Mouse (Mus musculus) cerebellum, adult 11-12 months (tissue): ENCODE measurements around the gene Dnaaf5.
A peak's percentile ranks its signal among the peaks of the same experiment; 100 is the strongest.

Experiments used
- DNase-seq: peaks from one replicate; pipeline ENCODE4 v3.0.0; 2022

The Dnaaf5 gene

DNA sequence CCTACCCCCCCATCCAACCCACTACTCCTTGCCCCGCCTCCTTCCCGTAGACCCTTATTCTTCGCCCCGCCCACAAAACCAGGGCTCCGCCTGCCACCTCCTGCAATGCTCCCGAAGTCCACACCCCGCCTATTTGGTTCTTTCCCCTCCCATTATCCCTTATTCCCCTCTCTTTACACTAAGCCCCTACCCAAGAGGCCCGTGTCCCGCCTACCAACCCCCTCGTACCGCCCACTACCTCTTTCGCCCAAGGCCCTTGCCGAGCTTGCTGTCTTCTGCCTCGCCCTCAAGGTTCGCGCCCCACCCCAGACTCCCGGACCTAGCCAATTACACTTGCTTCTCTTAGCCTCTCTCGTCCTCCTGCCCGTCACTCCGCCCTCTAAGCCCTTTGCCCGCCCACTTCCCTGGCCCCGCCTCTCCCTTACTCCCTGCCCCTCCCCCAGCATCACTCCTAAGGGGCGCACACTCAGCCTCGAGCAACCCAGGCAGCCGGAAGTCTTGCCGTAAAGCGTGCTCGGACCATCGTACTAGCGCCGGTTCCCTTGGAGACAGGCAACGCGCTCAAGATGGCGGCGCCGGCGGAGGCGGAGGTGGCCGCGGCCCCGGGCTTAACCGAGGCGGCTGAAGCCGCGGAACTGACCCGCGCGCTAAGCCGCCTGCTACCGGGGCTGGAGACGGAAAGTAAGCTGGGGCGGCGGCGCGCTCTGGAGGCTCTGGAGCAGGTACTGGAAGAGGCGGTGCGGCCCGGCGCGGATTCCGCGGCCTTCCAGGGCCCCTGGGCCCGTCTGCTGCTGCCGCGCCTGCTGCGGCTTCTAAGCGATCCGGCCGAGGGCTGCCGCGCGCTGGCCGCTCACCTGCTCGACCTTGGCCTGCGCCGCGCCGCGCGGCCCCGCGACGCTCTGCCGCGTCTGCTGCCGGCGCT, at the start of gene Dnaaf5, which contains the start of gene Prkar1b:
TSS of gene Dnaaf5 (plus strand) at position 543 of the 922 bp plus-strand sequence.
TSS of gene Prkar1b (minus strand) at position 321 of the 922 bp plus-strand sequence.
- peak; percentile 97 for DNase-seq

DNA sequence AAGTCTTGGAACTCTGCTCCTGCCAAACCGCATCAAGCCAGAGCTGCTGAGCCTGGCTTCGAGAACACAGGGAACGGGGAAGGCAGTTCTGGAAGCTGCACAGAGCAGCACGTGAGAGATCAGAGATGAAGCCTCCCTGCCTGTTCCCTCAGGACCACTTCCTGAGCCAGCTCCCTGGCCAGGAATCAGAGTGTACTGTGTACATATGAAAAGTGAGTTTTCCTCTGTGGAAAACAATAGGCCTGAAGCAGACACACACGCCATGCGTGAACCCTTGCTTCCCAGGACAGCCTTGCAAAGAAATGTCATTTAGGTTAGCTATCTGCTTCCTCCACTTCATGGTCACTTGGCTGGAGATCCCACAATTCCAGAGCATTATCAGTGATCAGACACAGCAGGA, 48.2 kb upstream of the Dnaaf5 start:
- DNase-seq: no peak

- DNase-seq: no peak
These were observed 42.2 kb upstream of the Dnaaf5 start for GRCm38 (mm10) chr5:139107815-139108214.

DNA sequence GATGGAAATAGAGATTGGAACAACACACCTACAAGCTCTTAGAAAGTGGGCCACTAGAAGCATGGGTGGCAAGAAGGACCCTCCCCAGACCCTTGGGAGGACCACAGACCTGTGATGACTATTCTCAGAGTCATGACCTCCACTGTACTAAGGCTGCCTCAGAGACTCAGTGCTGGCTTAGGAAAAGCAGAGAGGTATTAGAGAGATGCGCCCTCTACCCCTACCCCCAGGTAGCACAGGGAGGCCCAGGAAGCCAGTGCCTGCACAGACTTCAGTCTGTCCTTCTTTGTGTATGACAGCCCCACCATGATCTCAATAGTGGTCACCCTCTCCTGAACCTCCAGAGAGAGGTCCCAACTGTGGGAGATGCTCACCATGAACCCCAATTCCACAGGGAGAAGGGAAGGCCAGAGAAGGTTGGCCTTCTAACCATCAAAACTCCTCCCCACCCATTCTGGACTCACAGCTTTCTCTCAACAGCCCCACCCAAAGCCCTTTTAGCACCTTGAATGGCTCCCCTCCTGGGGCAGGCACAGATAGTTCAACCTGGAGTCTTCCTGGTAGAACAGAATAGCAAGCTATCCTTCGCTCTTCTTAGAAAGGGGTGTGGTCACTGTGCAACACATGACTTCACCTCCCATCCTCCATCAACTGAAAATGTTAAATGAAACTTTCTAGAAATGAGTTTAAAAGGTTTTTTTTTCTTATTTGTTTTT, 39.7 kb upstream of the Dnaaf5 start:
- DNase-seq: no peak

GRCm38 (mm10) chr5:139111991-139112390, 38.0 kb upstream of the Dnaaf5 start:
- DNase-seq: no peak

GRCm38 (mm10) chr5:139112418-139112817, 37.6 kb upstream of the Dnaaf5 start:
- DNase-seq: no peak

DNA sequence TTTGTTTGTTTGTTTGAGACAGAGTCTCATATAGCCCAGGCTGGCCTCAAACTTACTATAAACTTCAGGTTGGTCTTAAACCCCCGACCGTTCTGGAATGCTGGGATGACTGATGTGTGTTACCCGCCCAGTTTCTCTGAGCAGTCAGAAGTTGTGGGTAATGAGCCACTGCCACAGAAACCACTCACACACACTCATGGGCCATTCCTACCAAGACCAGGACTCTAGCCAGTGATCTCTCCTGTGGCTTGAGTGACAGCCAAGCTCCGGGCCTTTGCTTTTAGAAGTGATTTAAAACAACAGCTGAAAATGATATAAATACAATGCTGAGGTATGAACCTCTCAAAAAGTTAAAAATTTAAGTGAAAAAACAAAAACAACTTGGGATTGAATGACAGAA, 35.1 kb upstream of the Dnaaf5 start:
- DNase-seq: no peak

DNA sequence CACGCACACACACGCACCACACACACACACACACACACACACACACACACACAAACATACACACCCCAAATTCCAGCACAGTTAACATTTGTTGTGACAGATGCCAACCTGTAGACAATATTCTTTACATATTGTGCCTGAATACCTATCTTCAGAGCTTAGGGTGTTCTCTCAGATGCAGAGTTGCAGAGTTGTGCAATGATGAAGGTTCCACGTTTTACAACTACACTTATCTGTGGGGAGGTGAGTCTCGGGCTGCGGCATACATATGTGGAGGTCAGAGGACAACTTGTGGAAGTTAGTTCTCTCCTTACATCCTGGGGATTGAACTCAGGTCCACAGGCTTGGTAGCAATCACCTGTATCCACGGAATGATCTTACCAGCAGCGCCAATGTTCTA, 34.5 kb upstream of the Dnaaf5 start:
- no peak for DNase-seq

DNA sequence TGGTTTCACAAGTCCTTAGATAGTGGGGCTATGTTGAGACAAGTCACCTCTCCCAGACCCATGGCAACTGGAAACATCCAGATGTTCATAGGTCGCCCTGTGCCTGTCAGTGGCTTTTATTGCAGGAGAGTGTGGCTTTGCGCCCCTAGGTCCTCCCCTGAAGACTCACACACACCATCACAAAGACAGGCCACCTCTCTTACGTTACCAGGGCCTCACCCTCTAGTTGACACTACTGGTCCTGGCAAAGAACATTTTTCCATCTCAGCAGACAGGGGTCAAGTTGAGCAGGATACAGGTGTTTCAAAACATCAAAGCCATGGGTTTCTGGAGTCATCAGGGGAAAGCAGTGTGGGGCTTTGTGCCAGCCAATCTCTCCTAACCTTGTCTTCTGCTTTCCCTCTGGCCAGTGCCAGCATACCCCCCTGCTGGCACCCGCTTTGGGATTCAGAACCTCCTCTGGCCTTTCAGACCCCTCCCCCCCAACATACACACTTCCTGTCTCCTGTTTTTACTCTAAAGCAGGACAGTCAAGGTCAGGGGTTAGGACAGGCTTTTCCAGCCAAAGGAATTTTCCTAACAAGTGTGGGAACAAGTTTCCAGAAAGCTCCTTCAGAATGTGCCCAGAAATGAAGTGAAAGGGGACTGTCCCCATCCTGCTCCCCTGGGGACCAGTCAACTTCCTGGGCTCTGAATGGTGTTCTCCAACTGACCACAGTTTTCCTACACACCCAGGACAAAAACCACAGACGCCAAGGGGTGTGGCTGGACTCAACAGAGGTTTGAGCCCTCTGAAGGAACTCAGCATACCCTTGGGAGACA, 31.7 kb upstream of the Dnaaf5 start:
- no peak for DNase-seq

- DNase-seq: no peak
These were observed 31.1 kb upstream of the Dnaaf5 start for GRCm38 (mm10) chr5:139118961-139119276.

GRCm38 (mm10) chr5:139125717-139126116, 24.3 kb upstream of the Dnaaf5 start:
- peak; percentile 64 for DNase-seq

DNA sequence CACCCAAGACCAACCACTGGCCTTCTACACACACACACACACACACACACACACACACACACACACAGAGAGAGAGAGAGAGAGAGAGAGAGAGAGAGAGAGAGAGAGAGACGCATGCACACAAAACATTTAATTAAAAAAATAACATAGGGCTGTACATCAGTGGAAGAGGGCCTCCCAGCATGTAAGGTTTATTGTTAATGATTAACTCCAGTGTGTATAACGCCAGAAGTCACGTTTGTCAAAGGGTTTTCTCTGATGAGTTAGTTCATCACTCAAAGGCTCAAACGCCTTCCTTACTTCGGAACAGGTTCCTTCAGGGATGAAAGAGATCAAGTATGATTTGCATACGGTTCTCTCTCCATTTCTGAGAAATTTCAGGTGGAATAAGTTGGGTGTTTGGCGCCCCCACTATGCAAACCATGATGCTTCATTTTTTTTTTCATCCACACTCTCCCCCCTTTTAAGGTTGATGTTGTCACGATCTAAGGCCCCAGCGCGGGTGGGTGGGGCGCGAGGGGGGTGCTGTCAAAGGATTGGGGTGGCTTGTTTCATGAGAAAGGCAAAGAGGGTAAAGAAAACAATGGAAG, 21.5 kb upstream of the Dnaaf5 start:
- no peak for DNase-seq

DNA sequence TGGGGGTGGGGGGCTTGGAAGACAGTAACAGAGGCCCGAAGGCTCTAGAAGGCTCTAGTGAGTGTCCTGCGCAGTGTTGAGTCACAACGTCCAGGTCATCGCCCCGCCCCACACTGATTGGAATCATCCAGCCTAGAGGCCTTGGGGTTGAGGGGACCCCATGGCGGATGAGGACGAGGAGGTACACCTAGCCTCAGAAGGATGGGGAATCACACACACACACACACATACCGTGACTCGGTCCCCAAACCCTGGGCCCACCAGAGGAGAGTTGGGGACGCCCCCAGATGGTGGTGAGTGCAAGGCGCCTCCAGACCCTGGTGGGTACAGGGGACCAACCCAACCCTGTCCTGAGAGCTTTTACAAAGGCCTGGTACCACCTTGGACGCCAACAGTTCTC, 20.9 kb upstream of the Dnaaf5 start:
- DNase-seq: peak; percentile 73

GRCm38 (mm10) chr5:139129572-139130151, 20.4 kb upstream of the Dnaaf5 start:
- peak; percentile 86 for DNase-seq

GRCm38 (mm10) chr5:139130351-139130750, 19.7 kb upstream of the Dnaaf5 start:
- DNase-seq: peak; percentile 73

DNA sequence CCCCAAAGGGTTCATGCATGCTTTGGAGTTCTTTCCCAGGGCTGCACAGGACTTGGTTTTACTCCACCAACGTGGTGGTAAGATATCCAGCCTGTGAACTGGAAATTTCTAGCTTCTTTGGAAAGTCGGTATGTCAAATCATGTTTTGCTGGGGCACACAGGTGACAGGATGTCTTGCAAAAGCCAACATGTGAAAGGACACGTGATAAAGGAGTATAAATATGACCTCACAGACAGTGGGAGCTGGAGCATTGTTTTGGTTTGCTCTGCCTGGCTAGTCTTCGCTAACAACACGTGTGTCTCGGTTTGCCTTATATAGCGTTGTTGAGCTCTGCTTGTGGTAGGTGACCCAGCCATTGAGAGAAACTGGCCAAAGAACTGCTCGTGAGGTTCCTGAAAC, 15.5 kb upstream of the Dnaaf5 start:
- no peak for DNase-seq

GRCm38 (mm10) chr5:139136341-139136740, 13.7 kb upstream of the Dnaaf5 start:
- DNase-seq: peak; percentile 44

DNA sequence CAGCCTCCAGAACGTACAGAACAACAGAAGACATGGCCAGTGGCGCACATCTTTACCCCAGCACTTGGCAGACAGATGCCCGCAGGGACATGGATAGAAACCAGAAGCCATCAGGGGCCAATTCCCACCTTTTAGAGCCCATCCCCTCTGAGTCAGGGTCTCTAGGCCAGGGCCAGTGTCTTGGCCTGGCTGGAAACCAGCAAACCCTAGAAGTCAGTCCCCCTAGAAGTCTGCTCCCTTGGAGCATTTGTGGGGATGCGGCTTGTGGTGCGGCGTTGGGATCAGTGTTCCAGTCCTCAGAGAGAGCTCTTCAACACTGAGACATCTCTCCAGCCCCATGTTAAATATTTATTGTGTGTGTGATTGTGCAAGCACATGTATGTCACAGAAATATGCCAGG, 12.8 kb upstream of the Dnaaf5 start:
- DNase-seq: peak; percentile 53

DNA sequence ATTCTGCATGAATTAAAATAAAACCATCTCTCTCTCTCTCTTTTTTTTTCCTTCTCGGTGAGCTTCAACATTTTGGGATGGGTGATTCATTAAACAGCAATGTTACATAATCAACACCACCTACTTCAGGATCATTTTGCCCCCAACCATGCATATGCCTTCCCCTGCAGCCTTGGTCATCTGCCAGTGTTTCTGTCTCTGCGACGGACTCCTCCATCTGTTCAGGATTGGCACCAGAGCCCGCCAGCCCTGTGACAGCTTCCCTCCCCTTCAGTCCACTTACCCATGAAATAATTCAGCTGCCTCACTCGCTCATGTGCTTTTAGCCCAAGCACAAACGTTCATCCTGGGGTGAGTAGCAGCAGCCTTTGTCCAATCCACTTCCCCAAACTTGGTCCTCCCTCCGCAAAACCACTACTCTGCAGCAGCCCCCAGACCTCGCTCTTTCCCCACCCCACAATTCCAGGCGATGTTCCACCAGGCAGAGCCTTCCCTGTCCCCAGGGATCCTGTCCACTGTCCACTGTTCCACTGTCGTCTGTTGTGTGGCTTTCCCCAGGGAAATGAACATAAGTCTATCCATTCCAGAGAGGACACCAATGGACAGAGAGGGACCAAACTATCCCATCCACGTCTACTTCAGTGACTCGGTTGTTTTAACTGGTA, 11.6 kb upstream of the Dnaaf5 start:
- peak; percentile 97 for DNase-seq

DNA sequence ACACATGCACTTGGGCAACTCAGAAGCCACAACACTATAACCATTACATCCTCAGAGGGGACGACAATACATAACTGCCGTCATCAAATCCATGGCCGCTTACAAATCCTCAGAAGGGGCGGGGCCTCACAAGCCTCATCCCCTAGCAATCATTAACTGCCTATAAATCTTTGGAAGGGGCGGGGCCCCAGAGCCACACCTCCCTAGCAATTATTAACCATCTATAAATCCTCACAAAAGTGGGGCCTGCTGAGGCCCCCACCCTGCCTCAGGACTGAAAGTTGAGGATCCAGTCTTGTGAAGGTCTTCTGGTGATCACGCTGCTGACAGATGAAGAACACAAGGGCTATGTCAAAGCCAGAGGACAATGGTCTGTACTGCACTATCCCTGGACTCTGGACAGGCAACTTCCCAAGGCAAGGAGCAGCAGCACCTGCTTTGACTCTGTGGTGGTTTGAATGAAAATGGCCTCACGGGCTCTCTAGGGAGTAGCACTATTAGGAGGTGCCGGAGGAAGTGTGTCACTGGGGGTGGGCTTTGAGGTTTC, 11.0 kb upstream of the Dnaaf5 start:
- peak; percentile 75 for DNase-seq

DNA sequence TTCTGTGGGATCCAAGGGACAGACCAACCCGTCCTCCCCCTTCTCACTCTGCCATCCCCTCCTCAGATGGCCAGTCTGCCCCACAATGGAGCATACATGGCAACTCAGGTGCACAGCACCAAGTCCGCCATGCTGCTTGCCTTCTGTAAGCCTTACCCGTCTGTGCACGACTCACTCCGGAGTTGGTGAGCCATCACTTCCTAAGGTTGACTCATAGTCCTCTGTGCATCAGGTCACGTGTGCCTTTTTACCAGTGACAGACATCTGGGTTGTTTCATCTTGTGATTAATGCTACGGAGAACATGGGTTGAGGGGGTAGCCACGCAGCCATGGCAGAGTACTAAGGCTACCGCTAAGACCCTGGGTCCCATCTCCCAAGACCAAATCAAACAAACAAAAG, 9.4 kb upstream of the Dnaaf5 start:
- peak; percentile 34 for DNase-seq

- DNase-seq: peak; percentile 60
These were observed 8.7 kb upstream of the Dnaaf5 start for GRCm38 (mm10) chr5:139141326-139141725.
